Mouse (Mus musculus): Measurements from ENCODE around the gene Avil.

Gene Avil

GRCm38 (mm10) chr10:126981746-126982145 is 18.8 kb upstream of the Avil start:
- no peak for DNase-seq

DNA sequence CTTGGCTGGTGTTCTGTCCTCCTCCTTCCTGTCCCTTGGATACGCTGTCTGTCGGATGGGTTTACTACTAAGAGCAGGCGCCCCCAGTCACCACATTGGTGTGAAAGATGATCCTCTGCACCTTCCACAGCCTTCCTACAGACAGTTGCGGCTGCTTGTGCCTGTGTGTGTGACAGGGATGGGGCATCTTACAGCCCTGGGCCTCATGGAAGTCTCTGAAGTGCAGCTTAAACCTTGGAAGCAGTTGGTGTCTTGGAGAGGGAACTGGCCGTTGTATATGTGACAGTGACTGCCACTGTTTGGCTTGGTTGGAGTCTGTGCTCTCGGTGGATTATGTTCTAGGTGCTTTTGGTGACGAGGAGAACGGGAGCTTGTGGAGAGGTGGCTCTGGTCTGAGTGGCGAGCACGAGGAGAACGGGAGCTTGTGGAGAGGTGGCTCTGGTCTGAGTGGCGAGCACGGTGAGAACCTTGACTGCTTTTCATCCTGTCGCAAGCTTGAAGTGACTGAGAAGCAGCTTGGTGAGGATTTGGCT is 17.2 kb upstream of the Avil start:
- DNase-seq: no peak

DNA sequence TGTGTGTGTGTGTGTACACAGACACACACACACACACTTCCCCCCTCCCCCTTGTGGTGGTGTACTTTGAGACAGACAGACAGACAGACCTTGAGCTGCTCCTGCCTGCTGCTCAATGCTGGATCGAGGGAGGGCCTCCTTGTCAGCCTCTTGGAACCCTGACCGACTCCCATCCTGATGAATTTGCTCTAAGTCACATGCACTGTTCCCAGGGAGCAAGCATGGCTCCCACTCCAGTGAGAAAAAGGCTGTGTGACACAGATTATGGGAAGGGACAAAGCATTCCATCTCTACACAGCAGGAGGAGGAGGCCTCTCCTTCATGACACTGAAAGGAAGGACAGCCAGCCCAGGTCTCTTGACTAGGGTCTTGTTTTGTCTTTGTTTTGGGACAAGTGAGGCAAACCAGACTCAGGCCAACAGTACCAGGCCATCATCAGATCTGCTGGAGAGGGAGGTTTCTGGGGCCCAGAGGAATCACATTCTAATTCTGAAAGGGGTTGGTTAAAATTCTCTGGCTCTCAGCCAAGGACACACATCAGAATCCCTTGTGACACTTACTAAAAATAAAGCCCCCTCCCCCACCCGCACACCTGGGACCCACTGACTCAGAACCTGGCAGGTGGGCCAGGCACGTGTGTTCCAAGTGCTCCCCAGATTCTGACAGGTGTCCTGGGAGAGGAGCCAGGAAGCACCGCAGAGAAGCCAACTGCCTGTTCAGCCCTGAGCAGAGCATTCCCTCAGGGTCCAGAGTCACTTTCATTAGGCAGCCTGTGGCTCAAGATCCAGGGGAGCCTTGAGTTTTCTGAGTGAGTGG is 16.1 kb upstream of the Avil start:
- no peak for DNase-seq

DNA sequence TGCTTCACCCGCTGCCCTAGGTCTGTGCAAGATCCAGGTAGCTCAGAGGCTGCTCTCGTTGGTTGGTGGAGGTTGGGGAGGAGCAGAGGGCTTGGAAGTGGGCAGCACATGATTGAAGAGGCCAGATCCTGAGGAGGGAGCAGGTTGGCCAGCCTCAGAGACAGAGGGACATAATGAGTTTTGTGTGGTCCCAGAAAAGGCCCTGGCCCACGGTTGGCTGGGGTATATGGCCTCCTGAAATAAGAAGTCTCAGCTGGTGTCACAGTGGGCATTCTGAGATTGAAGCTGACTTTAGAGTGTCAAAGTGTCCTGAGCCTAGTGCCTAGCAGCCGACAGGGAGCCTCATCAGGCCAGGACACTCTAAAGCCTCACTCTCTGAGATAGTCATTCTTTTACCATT is 15.4 kb upstream of the Avil start:
- no peak for DNase-seq

DNA sequence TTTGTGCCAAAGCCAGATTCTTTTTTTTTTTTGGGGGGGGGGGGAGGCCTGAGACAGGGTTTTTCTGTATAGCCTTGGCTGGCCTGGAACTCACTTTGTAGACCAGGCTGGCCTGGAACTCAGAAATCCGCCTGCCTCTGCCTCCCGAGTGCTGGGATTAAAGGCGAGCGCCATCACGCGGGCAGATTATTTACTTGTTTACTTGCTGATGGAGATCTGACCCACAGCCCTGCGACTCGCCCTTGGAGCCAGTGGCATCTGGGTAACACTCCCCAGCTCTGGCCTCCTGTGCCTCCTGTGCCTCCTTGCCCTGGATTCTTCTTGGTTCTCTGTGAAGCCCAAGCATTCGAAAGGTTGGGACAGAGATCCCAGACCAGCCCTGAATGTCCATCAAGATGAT is 14.9 kb upstream of the Avil start:
- DNase-seq: no peak

DNA sequence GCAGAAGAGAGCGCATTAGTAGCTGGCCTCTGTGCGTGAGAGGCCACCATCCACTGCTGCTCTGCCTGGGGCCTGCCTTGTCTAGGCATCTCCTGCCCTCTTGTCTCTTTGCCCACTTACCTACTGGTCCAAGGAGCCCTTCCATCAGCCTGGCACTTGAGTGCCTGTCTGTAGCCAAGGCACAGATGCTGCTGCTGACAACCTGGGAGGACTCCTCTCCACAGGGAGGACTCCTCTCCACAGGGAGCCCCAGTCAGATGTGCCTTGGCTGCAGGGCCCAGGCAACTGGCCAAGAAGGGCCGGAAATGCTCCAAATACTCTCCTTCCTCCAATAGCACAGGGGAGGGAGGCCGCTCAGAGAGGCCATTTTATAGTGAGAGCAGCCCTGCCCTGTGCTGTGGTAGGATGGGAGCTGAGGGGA is 14.0 kb upstream of the Avil start:
- DNase-seq: no peak

DNA sequence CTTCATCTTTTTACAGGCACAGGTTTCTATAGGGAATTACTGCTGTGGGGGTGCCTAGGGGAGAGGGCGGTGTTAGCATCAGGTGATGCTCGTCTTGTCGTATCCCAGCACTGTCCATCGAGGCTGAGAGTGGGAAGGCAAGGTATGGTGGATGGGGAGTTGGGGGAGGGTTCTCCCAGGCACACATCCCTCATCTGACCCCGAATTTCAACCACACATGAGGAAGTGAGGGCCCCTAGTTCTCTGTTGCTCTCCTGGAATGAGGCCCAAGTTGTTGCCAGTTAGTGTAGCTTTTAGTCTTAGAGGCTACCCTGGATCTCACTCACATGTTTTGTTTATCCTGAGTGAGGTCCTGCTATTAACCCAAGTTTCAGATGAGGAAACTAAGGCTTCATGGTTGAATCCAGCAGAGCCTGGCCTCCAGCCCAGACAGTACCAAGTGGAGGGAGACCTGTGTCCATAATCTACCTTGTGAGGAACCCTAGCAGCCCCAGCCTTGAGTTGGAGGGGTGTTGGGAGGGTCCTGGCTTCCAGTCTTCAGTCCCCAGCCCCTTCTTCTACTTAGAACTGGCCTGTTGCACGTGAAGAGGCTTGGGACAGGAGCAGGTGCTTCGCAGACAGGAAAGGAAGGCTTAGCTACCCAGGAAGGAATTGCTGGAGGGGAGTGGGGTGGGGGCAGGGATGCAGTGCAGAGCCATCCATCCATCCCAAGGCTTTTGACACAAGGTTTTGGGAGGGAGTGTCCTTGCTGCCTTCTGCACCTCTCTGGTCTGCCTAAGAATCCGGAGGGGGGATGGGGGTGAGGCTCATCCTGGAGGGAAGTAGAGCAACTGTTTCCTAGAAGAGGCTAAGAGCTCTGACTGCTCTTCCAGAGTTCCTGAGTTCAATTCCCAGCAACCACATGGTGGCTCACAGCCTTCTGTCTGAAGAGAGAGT is 13.1 kb upstream of the Avil start:
- no peak for DNase-seq

DNA sequence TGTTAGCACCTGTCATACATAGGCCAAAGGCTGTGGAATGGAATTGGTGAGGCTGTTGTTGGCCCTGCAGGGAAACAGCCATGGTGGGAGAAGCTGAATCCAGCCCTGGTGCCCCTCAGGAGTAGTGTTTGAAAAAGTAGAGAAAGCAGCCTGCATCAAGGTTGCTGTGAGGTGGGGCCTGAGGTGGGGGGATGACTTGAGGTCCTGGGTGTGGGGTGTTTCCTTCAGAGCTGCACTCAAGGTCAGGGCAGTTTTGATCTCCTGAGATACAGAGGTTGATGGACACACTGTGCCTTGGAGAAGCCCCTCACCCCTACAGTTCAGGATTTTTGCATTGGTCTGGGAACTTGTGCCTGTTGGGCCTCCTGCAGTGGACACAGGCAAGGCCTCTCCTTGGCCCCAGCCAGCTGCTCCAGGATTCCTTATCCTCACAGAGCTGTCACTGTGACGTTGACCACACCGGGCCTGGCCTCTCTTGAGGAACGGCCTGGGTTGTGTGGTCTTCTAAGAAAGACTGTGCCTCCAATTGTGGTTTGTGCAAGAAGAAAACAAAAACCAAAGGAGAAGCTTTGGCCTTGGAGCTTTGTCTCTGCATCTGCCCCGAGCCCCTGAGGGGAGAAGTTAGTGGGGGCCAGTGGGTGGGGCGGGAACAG is 11.9 kb upstream of the Avil start:
- no peak for DNase-seq

DNA sequence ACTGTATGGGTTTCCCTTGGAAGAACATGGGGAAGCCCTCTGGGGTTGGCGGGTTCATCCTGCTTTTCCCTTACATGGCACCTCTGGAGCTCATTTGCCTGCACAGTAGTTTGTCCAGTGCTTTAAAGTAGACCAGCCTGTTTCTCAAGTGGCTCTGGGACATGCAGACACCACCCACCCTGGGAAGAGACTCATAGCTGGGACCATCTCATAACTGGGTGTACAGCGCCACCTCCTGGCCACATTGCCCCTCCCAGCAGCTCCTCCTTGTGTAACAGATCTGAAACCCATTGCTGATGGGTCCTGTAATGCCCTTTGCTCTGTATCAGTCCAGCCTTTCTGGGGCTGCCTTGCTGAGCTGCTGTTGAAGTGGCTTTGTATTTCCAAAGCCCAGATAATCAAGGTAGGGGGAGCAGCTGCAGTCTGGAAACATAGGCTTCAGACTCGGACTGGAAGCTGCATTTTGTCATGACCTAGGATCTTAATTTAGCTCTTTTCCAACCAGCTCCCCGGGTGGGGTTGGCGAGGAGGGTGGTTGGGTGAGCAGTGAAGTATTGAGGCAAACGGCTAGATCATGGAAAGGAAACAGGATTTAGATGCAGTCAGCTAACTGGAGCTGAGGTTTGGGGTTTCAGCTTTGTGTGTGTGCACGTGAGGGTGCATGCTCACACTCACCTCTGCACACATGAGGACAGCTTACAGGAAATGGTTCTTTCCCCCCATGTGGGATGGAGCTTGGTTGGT is 10.0 kb upstream of the Avil start:
- DNase-seq: peak; percentile 92

DNA sequence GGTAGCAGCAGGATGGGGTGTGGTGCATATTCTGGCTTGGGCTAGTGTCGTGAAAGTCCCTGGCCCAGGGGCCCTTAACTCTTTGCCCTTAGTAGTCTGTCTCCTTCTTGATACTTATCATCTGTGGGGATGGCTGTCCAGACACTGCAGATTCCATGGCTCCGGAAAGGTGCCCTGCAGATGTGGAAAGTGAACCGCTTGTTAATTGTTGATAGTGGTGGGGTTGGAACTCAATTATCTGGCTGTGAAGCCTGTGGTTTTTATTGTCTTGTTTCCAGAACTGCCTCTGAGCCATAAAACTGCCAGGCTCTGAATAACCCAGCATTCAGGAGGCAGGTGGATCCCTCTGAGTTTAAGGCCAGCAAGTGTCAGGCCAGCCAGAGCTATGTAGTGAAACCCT is 8.8 kb upstream of the Avil start:
- no peak for DNase-seq

DNA sequence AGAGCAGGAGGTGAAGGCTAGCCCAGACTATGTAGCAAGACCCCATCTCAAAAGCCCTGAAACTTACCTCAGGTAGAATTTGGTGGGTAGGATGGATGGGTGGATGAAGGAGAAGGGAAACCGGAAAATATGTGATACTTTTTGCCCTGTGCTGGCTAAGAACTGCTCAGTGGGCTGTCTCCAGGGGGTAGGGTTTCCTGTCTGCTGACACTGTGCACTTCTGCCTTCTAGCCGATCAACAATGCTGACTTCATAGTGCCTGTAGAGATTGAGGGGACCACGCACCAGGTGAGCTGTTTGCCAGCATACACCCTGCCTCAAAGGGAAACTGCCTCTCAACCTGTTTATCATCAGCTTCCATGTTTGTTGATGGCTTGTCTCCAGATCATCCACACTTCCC is 6.9 kb upstream of the Avil start:
- peak; percentile 49 to 57 for DNase-seq

- DNase-seq: no peak
Observed at GRCm38 (mm10) chr10:126997340-126998113, 3.0 kb upstream of the Avil start.

GRCm38 (mm10) chr10:127001297-127001696 is 788 bp downstream of the Avil start:
- no peak for DNase-seq

GRCm38 (mm10) chr10:127002056-127002455 is 1.5 kb downstream of the Avil start:
- DNase-seq: no peak

GRCm38 (mm10) chr10:127002765-127003164 is 2.3 kb downstream of the Avil start:
- no peak for DNase-seq

GRCm38 (mm10) chr10:127003334-127003733 is 2.8 kb downstream of the Avil start:
- DNase-seq: no peak

DNA sequence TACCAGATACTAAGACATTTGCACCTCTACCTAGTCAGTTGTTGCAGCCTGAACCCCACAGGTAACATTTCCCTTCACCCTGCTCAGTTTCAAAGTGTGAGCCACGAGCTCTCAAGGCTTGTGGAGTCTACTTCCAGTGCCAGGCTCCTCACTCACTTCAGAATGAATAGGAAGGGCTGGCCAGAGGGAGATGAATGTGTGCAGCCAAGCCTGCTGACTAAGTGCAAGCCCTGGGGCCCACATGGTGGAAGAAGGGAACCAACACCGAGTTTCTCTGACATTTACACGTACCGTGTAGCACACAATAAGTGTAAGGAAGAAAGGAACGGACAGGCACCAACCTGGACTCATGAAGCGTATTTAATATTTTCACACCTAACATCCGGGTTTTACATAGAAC is 3.3 kb downstream of the Avil start:
- no peak for DNase-seq

DNA sequence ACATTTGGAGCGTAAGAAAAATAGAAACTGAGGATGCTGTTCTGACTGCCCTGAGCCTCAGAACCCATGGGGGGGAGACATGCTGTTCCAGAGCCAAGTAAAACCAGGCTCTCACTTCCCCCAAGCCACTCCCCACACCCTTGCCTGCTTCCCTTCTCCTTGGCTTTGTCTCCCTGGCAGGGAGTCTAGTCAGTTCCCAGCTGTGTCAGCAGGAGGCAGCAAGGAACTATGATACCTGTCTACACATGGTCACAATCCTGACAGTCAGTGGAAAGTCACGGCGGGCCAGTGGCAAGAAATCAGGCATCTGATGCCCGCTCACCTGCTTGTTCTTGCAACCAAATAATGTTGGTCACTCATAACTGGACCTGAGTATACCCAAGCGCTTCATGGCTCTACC is 16.0 kb downstream of the Avil start:
- DNase-seq: no peak

DNA sequence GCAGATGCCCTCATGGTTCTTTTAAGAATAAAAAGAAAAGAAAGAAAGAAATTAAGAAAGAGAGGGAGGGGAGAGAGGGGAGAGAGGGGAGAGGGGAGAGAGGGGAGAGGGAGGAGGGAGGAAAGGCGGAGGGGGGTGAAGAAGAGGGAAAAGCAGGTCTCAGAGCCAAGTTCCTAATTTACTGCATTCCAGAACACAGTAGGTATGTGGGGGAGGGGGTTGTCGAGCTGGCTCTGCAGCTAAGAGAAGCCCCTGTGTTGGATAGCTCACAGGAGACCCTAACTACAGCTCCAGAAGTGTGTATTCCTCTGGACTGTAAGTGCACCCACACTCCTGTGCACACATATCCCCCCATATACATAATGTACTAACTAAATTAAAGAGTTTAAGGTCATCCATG is 16.6 kb downstream of the Avil start:
- DNase-seq: no peak

DNA sequence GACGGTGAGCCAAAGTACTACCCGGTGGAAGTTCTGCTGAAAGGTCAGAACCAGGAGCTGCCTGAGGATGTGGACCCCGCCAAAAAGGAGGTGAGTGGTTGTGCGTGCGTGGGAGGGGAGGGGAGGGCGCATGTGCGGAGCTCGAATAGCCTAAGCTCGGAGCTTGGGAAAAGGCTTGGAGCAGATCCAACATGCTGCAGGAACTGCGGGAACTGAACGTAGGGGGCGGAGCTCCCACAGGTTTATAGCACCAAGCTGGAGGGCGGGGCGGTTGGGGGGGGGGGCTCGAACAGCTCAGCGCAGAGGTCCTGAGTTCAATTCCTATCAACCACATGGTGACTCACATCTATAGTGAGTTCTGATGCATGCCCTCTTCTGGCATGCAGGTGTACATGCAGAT is 17.9 kb downstream of the Avil start:
- DNase-seq: no peak

All from B cell, adult 2 months (primary cell).